Mouse (Mus musculus) lung, embryonic 14.5 days (tissue): ENCODE data around the gene Ppm1j. TPM values are rescaled to one million over a fixed set of nuclear protein-coding genes. Genes with fewer than 3 reads are reported as not detected.
"Not testable (repeated sequence)": the region's sequence is repeated elsewhere in the genome, so short reads cannot be mapped to it uniquely, and the experiment has no call there.

Source experiments
- ATAC-seq: fragments of 200-750 bp; cut with Nextera tagmentation; 2 replicates; pipeline ENCODE4 v1.8.0; 2017; ENCODE audit warnings: mild to moderate bottlenecking, moderate TSS enrichment, moderate library complexity; ENCODE audit not compliant: insufficient read depth
- DNase-seq: peaks from one replicate; pipeline ENCODE4 v3.0.0-alpha.2; 2015
- H3K27ac ChIP-seq: fragments of 300-500 bp; sonication (generic); 2 replicates; pipeline ENCODE4 v1.5.1; 2014; ENCODE audit warnings: low read depth, mild to moderate bottlenecking, moderate library complexity
- H3K27me3 ChIP-seq: fragments of 300-500 bp; sonication (generic); 2 replicates; pipeline ENCODE4 v1.6.1; 2014; ENCODE audit warnings: low read length, control low read depth; ENCODE audit not compliant: insufficient read depth
- H3K36me3 ChIP-seq: fragments of 300-500 bp; sonication (generic); 2 replicates; pipeline ENCODE4 v1.6.1; 2014; ENCODE audit warnings: control low read depth; ENCODE audit not compliant: insufficient read depth
- H3K4me1 ChIP-seq: fragments of 300-500 bp; sonication (generic); 2 replicates; pipeline ENCODE4 v1.6.1; 2014; ENCODE audit warnings: antibody characterized with exemption, control low read depth; ENCODE audit not compliant: insufficient read depth
- H3K4me2 ChIP-seq: fragments of 300-500 bp; sonication (generic); 2 replicates; pipeline ENCODE4 v1.6.1; 2014; ENCODE audit warnings: mild to moderate bottlenecking
- H3K4me3 ChIP-seq: fragments of 300-500 bp; sonication (generic); 2 replicates; pipeline ENCODE4 v1.5.1; 2014; ENCODE audit warnings: low read depth, low read length
- H3K9ac ChIP-seq: fragments of 300-500 bp; sonication (generic); 2 replicates; pipeline ENCODE4 v1.6.1; 2014
- H3K9me3 ChIP-seq: fragments of 300-500 bp; sonication (generic); 2 replicates; pipeline ENCODE4 v1.6.1; 2016; ENCODE audit warnings: low read depth, low read length, control low read depth
- CTCF ChIP-seq: IDR thresholded peaks from 2 replicates; pipeline ENCODE4 v1.5.1; 2016; ENCODE audit warnings: antibody characterized with exemption, low read depth
- WGBS: fragments of 180-500 bp; shearing (Covaris S2); extraction: QIAGEN DNeasy Blood & Tissue Kit; methylation state at CpG from one replicate; pipeline ENCODE4 v1.1.7; 2014; 5-methylcytosine and 5-hydroxymethylcytosine counted together
- polyA plus RNA-seq: library from polyadenylated mRNA; unstranded; fragments of >200 nt; fragmentation: Nextera tagmentation; extraction: Ambion mirVana; gene quantifications from 2 replicates; pipeline ENCODE4 v1.2.1, GENCODE M21; 2014

Ppm1j gene
- polyA plus RNA-seq = 2.7 and 3.7 TPM in 2 replicates

- peaks cover 78% of the 10 kb centered on the region for H3K27me3 ChIP-seq
- peaks cover 6% of the 10 kb centered on the region; the same call in 1 of the 2 replicates for H3K4me1 ChIP-seq
- peak within 1 kb of the TSS; percentile 97 for H3K4me2 ChIP-seq
- peak within 1 kb of the TSS; percentile 52 for H3K4me3 ChIP-seq
- under 1% methylated on average over 56 of the region's 56 CpGs for WGBS
- H3K27ac ChIP-seq = no peak within 1 kb of the TSS; the same call in 1 of the 2 replicates
- DNase-seq (peak; percentile 81), ATAC-seq (peak; percentile 62)
- no peaks in the 10 kb centered on the region for H3K9me3 ChIP-seq
- H3K9ac ChIP-seq = peak within 1 kb of the TSS; percentile 49
- TF ChIP-seq CTCF = no peak
- H3K36me3 ChIP-seq = no peaks in the 10 kb centered on the region
Measured at GRCm38 (mm10) chr3:104780561-104781420, at the start of gene Ppm1j. TSS of gene Ppm1j (plus strand) at chr3:104781056.

GRCm38 (mm10) chr3:104732907-104733306 lies 47.9 kb upstream of the Ppm1j start:
- WGBS = 55% methylated on average over 3 of the region's 3 CpGs
- Histone ChIP-seq H3K27me3 (no peaks in the 10 kb centered on the region), H3K27ac (no peak overlapping the region), H3K36me3 (no peaks in the 10 kb centered on the region), H3K4me2 (no peak overlapping the region), H3K9me3 (no peaks in the 10 kb centered on the region), H3K9ac (no peak overlapping the region), H3K4me1 (no peaks in the 10 kb centered on the region), H3K4me3 (no peak overlapping the region)
- no peak for TF ChIP-seq CTCF
- no peak for ATAC-seq
- DNase-seq = no peak

- DNase-seq = no peak
- TF ChIP-seq CTCF = no peak
- H3K4me2 ChIP-seq = no peak overlapping the region
Measured at GRCm38 (mm10) chr3:104734654-104735053, 46.2 kb upstream of the Ppm1j start.

GRCm38 (mm10) chr3:104741954-104742353 lies 38.9 kb upstream of the Ppm1j start:
- DNase-seq (no peak), ATAC-seq (no peak)
- H3K27me3 ChIP-seq = no peaks in the 10 kb centered on the region
- no peak overlapping the region for H3K27ac ChIP-seq
- H3K4me2 ChIP-seq = no peak overlapping the region
- no peaks in the 10 kb centered on the region for H3K36me3 ChIP-seq
- H3K9ac ChIP-seq = no peak overlapping the region
- no peak overlapping the region for H3K4me3 ChIP-seq
- no peak for TF ChIP-seq CTCF
- WGBS = 87% methylated on average over 3 of the region's 3 CpGs
- H3K9me3 ChIP-seq = no peaks in the 10 kb centered on the region
- no peaks in the 10 kb centered on the region for H3K4me1 ChIP-seq

More at GRCm38 (mm10) chr3:104734654-104735053, 46.2 kb upstream of the Ppm1j start:
- Histone ChIP-seq H3K9ac (no peak overlapping the region), H3K4me3 (no peak overlapping the region), H3K27ac (no peak overlapping the region), H3K9me3 (no peaks in the 10 kb centered on the region), H3K4me1 (no peaks in the 10 kb centered on the region), H3K27me3 (no peaks in the 10 kb centered on the region), H3K36me3 (no peaks in the 10 kb centered on the region)
- ATAC-seq = no peak
- WGBS = 42% methylated on average over 7 of the region's 7 CpGs

GRCm38 (mm10) chr3:104743161-104743560 lies 37.7 kb upstream of the Ppm1j start:
- ATAC-seq (no peak), DNase-seq (no peak)
- no peak for TF ChIP-seq CTCF
- whole genome bisulfite sequencing = 37% methylated on average over 1 of the region's 1 CpGs
- H3K4me2 ChIP-seq = no peak overlapping the region
- no peak overlapping the region for H3K4me3 ChIP-seq
- no peaks in the 10 kb centered on the region for H3K27me3 ChIP-seq
- H3K9me3 ChIP-seq = no peaks in the 10 kb centered on the region
- H3K4me1 ChIP-seq = no peaks in the 10 kb centered on the region
- H3K9ac ChIP-seq = no peak overlapping the region
- no peaks in the 10 kb centered on the region for H3K36me3 ChIP-seq
- H3K27ac ChIP-seq = no peak overlapping the region

- H3K36me3 ChIP-seq = no peaks in the 10 kb centered on the region
- no peaks in the 10 kb centered on the region for H3K27me3 ChIP-seq
- DNase-seq (no peak), ATAC-seq (no peak)
- no peak overlapping the region for H3K27ac ChIP-seq
- H3K4me2 ChIP-seq = no peak overlapping the region
- no peak overlapping the region for H3K9ac ChIP-seq
- no peak overlapping the region for H3K4me3 ChIP-seq
- H3K4me1 ChIP-seq = no peaks in the 10 kb centered on the region
- no peak for TF ChIP-seq CTCF
- H3K9me3 ChIP-seq = no peaks in the 10 kb centered on the region
- WGBS = 60% methylated on average over 1 of the region's 1 CpGs
Measured at GRCm38 (mm10) chr3:104743864-104744263, 37.0 kb upstream of the Ppm1j start.

GRCm38 (mm10) chr3:104752845-104753244 lies 28.0 kb upstream of the Ppm1j start:
- H3K4me1 ChIP-seq, H3K27me3 ChIP-seq, H3K27ac ChIP-seq, H3K9ac ChIP-seq, H3K36me3 ChIP-seq, ATAC-seq, H3K9me3 ChIP-seq, H3K4me3 ChIP-seq: not testable (repeated sequence)
- TF ChIP-seq CTCF = peak; percentile 59
- H3K4me2 ChIP-seq = peak overlapping the region; percentile 38
- DNase-seq = peak; percentile 63
- 14% methylated on average over 22 of the region's 25 CpGs for WGBS
